Mouse (Mus musculus) limb, embryonic 11.5 days (tissue): ENCODE results near the gene Defb15. TPM values are rescaled to one million over a fixed set of nuclear protein-coding genes. Genes with fewer than 3 reads are reported as not detected.
A peak's percentile ranks its signal among the peaks of the same experiment; 100 is the strongest.
"Not testable (repeated sequence)": the region's sequence is repeated elsewhere in the genome, so short reads cannot be mapped to it uniquely, and the experiment has no call there.

Source experiments
- ATAC-seq: fragments of 200-750 bp; cut with Nextera tagmentation; 2 replicates; pipeline ENCODE4 v1.8.0; 2017; ENCODE audit warnings: low read depth; ENCODE audit not compliant: insufficient number of reproducible peaks, low FRiP score, low TSS enrichment
- DNase-seq: peaks from one replicate; pipeline ENCODE4 v3.0.0-alpha.2; 2015; ENCODE audit warnings: low spot score
- H3K27ac ChIP-seq: fragments of 300-500 bp; sonication (generic); replicated peaks from 2 replicates; pipeline ENCODE4 v1.5.1; 2014; ENCODE audit warnings: low read depth, mild to moderate bottlenecking, low read length
- H3K27me3 ChIP-seq: fragments of 300-500 bp; sonication (generic); 2 replicates; pipeline ENCODE4 v1.6.1; 2014; ENCODE audit warnings: mild to moderate bottlenecking, low read length, mixed read lengths; ENCODE audit not compliant: control insufficient read depth, insufficient read depth
- H3K36me3 ChIP-seq: fragments of 300-500 bp; sonication (generic); 2 replicates; pipeline ENCODE4 v1.6.1; 2014; ENCODE audit warnings: mild to moderate bottlenecking, low read length, moderate library complexity, mixed read lengths; ENCODE audit not compliant: control insufficient read depth, insufficient read depth
- H3K4me1 ChIP-seq: fragments of 300-500 bp; sonication (generic); 2 replicates; pipeline ENCODE4 v1.6.1; 2014; ENCODE audit warnings: low read length, mixed read lengths; ENCODE audit not compliant: control insufficient read depth, insufficient read depth
- H3K4me2 ChIP-seq: fragments of 300-500 bp; sonication (generic); 2 replicates; pipeline ENCODE4 v1.6.1; 2014; ENCODE audit warnings: low read depth, mild to moderate bottlenecking, moderate library complexity; ENCODE audit not compliant: severe bottlenecking
- H3K4me3 ChIP-seq: fragments of 300-500 bp; sonication (generic); 2 replicates; pipeline ENCODE4 v1.5.1; 2014; ENCODE audit warnings: low read depth, low read length
- H3K9ac ChIP-seq: fragments of 300-500 bp; sonication (generic); 2 replicates; pipeline ENCODE4 v1.6.1; 2014; ENCODE audit warnings: mild to moderate bottlenecking, low read length
- H3K9me3 ChIP-seq: fragments of 300-500 bp; sonication (generic); 2 replicates; pipeline ENCODE4 v1.6.1; 2016; ENCODE audit warnings: low read length; ENCODE audit not compliant: control insufficient read depth
- WGBS: fragments of 180-500 bp; shearing (Covaris S2); extraction: QIAGEN DNeasy Blood & Tissue Kit; methylation state at CpG from one replicate; pipeline ENCODE4 v1.1.7; 2014; 5-methylcytosine and 5-hydroxymethylcytosine counted together
- polyA plus RNA-seq: library from polyadenylated mRNA; unstranded; fragments of >200 nt; fragmentation: Nextera tagmentation; extraction: Ambion mirVana; gene quantifications from 2 replicates; pipeline ENCODE4 v1.2.1, GENCODE M21; 2014

Defb15 gene
- polyA plus RNA-seq, 1 experiment from 2014 or later, result not detected

DNA sequence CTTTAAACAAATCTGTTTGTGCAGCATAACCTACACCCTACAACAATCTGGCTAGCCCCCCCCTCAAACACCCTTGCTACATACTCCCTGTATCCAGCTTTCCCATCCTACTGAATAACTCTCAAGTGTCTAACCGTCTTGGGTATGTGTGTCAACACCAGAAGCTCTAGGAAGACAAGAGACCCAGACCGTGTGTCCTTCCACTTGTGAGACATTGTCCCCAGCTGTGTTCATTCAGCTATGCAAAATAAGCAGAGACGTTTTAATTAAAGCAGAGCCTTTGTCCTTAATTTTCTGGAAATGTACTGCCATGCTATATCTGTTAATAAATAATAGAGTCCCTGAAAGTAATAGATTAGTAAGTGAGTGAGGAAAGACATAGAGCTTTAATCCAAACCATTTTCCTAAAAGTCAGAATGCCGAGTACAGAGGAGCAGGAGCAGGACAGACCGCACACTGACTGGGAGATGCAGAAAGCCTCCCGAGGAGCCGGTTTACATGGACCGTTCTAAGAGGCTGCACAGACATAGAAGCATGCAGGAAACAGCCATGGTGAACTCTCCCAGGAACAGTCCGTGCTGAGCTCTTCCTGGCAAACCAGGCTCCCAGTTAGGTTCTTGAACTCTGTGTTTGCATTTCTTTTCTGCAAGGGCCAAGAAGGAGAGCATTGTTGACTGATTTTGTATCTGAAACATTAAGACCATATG, 15.0 kb upstream of the Defb15 start:
- no peaks in the 10 kb centered on the region for H3K36me3 ChIP-seq
- WGBS, result 81% methylated on average over 9 of the region's 9 CpGs
- H3K27me3 ChIP-seq, result no peaks in the 10 kb centered on the region
- no peaks in the 10 kb centered on the region for H3K9me3 ChIP-seq
- H3K4me3 ChIP-seq, result no peak overlapping the region
- DNase-seq (no peak), ATAC-seq (no peak)
- H3K27ac ChIP-seq, result no peak overlapping the region
- H3K4me2 ChIP-seq, result no peak overlapping the region
- no peaks in the 10 kb centered on the region for H3K4me1 ChIP-seq
- H3K9ac ChIP-seq, result no peak overlapping the region

DNA sequence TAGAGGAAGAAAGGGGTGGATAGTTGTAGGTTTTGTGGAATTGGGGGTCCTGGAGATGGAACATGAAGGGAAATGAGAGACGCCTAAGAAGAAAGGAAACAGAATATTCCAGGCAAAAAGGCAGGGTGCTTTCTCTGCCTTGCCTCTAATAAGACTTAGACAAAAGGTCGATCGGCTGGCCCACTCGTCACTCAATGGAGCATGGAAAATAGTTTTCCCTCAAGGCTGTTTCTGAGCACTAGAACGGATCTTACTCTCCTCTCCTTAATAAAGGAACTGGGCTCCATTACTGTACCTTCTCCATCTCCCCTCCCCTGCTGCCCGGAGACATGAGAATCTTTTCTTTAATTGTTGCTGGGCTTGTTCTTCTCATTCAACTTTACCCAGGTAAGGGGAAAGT, 14.0 kb upstream of the Defb15 start, which contains the start of gene Defb13:
Defb13 (plus strand) TSS at position 301 of the 400 bp plus-strand sequence.
- 84% methylated on average over 6 of the region's 6 CpGs for WGBS
- Histone ChIP-seq H3K9me3 (no peaks in the 10 kb centered on the region), H3K4me2 (no peak within 1 kb of the TSS), H3K27ac (no peak within 1 kb of the TSS), H3K36me3 (no peaks in the 10 kb centered on the region), H3K4me1 (no peaks in the 10 kb centered on the region), H3K4me3 (no peak within 1 kb of the TSS), H3K27me3 (no peaks in the 10 kb centered on the region), H3K9ac (no peak within 1 kb of the TSS)
- ATAC-seq (no peak), DNase-seq (no peak)

DNA sequence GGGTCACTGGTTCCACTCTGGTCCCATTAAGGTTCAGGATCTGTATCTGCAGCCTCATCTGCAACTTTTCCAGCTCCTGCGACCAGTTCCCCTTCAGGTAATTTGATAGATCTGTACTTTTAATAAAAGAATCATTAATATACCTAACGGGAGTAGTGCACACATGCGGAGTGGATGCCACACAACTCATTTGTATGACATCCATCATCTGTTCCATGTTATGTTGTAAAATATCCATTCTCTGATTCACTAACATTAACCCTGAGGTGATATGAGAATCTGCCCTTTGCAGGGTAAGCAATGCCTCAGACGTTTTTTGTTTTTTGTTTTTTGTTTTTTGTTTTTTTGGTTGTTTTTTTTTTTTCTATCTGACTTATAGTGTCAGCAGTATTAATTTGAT, 5.5 kb upstream of the Defb15 start, which contains the start of gene Defb35:
Defb35 (plus strand) TSS at position 301 of the 400 bp plus-strand sequence.
- not testable (repeated sequence) for H3K9ac ChIP-seq, H3K27ac ChIP-seq, DNase-seq, H3K4me1 ChIP-seq, H3K4me2 ChIP-seq, H3K9me3 ChIP-seq, H3K4me3 ChIP-seq, ATAC-seq, H3K36me3 ChIP-seq, H3K27me3 ChIP-seq
- WGBS, result 88% methylated on average over 4 of the region's 4 CpGs

DNA sequence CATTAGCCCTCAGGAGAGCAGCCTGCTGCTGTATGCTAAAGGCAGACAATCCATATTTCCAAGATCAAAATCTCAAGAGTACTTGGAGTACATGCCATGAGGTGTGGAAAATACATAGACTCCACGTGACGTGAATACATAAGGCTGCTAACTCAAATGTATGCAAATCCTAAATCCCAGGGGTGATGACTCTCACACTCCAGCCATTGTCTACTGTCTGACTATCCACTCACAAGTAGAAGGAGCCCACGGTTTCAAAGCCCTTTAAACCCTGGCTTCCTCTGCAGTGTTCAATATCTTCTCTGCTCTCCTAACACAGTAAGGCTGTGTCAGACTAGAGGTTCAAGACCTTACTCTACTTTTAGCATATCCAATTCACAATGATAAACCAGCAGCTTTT, 1.8 kb downstream of the Defb15 start:
- H3K9me3 ChIP-seq, H3K27ac ChIP-seq, DNase-seq, H3K4me2 ChIP-seq, H3K9ac ChIP-seq, ATAC-seq, H3K27me3 ChIP-seq, H3K4me3 ChIP-seq, H3K36me3 ChIP-seq, H3K4me1 ChIP-seq: not testable (repeated sequence)
- WGBS, result 86% methylated on average over 3 of the region's 3 CpGs

DNA sequence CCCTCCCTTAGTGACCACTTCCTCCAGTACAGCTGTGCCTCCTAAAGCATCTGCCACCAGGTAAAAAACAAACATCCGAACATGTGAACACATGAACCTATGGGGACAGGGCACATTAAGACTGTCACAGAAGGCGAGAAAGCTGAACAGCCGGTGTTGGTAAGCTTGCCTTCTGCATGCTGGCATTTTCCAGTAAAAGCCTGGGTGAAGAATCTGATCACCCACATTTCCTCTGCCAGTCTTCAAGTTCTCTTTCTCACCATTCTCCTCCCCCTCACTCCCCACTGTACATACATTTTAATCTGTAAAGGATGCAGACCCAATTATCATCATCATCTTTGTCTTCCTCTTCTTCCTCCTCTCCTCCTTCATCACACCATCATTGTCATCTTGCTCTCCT, 16.9 kb downstream of the Defb15 start:
- Histone ChIP-seq H3K4me3 (no peak overlapping the region), H3K9ac (no peak overlapping the region), H3K36me3 (no peaks in the 10 kb centered on the region), H3K27ac (no peak overlapping the region), H3K27me3 (no peaks in the 10 kb centered on the region), H3K4me2 (no peak overlapping the region), H3K4me1 (no peaks in the 10 kb centered on the region), H3K9me3 (no peaks in the 10 kb centered on the region)
- DNase-seq, result no peak
- no peak for ATAC-seq
- 86% methylated on average over 3 of the region's 3 CpGs for WGBS

DNA sequence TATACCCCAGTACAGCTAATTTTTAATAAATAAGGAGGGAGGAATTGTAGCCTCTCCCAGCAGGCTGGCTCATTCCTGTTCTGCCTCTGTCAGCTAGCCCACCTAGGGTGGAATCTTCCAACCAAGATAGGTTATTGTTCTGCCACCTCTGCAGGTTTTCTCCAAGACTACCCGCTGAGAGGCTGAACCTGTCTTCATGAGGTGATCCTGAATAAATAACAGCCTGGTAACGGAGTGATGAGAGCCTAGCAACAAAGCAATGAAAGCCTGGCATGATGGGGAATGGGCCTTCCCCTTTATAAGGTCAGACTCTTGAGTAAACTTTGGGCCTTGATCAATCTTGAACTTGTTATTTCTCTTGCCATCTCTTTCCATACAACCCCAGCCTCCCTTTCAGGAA, 20.0 kb downstream of the Defb15 start:
- Histone ChIP-seq H3K4me3 (no peak overlapping the region), H3K27ac (no peak overlapping the region), H3K36me3 (no peaks in the 10 kb centered on the region), H3K9me3 (no peaks in the 10 kb centered on the region), H3K9ac (no peak overlapping the region), H3K4me2 (no peak overlapping the region), H3K4me1 (no peaks in the 10 kb centered on the region), H3K27me3 (no peaks in the 10 kb centered on the region)
- ATAC-seq (no peak), DNase-seq (no peak)
- WGBS, result 29% methylated on average over 2 of the region's 2 CpGs

DNA sequence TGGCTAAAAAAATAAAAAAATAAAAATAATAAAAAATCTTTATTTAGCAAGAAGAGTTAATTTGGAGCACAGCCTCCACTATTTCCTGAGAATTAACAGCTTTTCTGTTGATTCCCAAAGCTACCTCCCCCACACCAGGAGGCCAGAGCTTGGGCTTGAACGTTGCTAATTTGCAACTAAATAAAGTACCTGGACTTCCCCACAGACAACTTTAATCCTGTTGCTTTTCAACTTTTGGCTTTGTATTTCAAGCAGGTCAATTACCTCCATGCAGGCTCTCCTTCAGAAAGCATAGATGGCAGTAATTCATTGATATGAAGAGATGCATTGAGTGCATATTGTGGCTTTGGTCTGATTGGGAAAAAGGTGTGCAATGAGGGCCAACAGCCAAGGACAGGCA, 20.6 kb downstream of the Defb15 start:
- ATAC-seq (no peak), DNase-seq (no peak)
- no peak overlapping the region for H3K4me2 ChIP-seq
- no peak overlapping the region for H3K4me3 ChIP-seq
- H3K27me3 ChIP-seq, result no peaks in the 10 kb centered on the region
- no peak overlapping the region for H3K9ac ChIP-seq
- 7% methylated on average over 1 of the region's 1 CpGs for WGBS
- no peaks in the 10 kb centered on the region for H3K9me3 ChIP-seq
- H3K36me3 ChIP-seq, result no peaks in the 10 kb centered on the region
- H3K4me1 ChIP-seq, result no peaks in the 10 kb centered on the region
- no peak overlapping the region for H3K27ac ChIP-seq

DNA sequence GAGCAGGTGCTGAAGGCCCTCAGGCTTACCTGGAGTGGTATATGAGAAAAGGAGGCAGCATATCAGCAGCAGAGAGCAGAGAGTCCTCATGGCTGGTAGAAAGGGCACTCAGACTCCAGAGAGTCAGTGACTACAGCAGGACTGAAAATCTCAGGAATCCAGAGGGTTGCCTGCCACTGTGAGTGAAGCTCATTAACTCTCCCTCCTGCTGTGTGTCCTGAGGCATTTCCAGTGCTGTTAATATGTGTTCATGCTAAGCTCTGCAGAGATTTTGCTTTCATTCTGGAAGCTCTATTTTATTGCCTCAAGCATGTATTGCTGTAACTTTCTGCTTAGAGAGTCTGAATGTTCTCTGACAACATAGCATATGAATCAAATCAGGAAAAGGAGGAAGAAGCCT, 26.2 kb downstream of the Defb15 start, which contains the start of gene Defb11:
Defb11 (minus strand) TSS at position 123 of the 400 bp plus-strand sequence.
- not testable (repeated sequence) for H3K9me3 ChIP-seq, H3K27me3 ChIP-seq, H3K4me3 ChIP-seq, H3K9ac ChIP-seq, H3K36me3 ChIP-seq, H3K27ac ChIP-seq, H3K4me1 ChIP-seq, H3K4me2 ChIP-seq
- ATAC-seq (peak; percentile 31; the same call in 1 of the 2 replicates), DNase-seq (peak; percentile 66)

DNA sequence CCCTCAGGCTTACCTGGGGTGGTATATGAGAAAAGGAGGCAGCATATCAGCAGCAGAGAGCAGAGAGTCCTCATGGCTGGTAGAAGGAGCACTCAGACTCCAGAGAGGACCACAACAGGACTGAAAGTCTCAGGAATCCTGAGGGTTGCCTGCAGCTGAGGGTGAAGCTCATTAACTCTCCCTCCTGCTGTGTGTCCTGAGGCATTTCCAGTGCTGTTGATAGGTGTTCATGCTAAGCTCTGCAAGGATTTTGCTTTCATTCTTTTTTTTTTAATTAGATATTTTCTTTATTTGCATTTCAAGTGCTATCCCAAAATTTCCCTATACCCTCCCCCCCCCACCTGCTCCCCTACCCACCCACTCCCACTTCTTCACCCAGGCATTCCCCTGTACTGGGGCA, 47.2 kb downstream of the Defb15 start, which contains the start of gene Defb9:
Defb9 (minus strand) TSS at position 101 of the 400 bp plus-strand sequence.
- not testable (repeated sequence) for H3K4me3 ChIP-seq, DNase-seq

More for the DNA sequence above, 47.2 kb downstream of the Defb15 start, which contains the start of gene Defb9:
- not testable (repeated sequence) for ATAC-seq, H3K4me1 ChIP-seq, H3K27me3 ChIP-seq, H3K27ac ChIP-seq, H3K9ac ChIP-seq, H3K4me2 ChIP-seq, H3K36me3 ChIP-seq, H3K9me3 ChIP-seq
